Mouse (Mus musculus) liver, postnatal 0 days (tissue): ENCODE measurements around the gene Gm10644.

Experiments
- CTCF ChIP-seq: sonication (generic); IDR thresholded peaks from 2 replicates; pipeline ENCODE4 v1.5.1; 2016; ENCODE audit warnings: antibody characterized with exemption, low read depth
- EP300 ChIP-seq: IDR thresholded peaks from 2 replicates; pipeline ENCODE4 v1.6.1; 2016; ENCODE audit warnings: antibody characterized with exemption, low read depth, mild to moderate bottlenecking

GRCm38 (mm10) chr8:83934994-83935393, 20.0 kb downstream of the Gm10644 start:
- TF ChIP-seq CTCF: no peak
- no peak for TF ChIP-seq EP300
